Mouse (Mus musculus): ENCODE data around the gene Yipf7.

DNA sequence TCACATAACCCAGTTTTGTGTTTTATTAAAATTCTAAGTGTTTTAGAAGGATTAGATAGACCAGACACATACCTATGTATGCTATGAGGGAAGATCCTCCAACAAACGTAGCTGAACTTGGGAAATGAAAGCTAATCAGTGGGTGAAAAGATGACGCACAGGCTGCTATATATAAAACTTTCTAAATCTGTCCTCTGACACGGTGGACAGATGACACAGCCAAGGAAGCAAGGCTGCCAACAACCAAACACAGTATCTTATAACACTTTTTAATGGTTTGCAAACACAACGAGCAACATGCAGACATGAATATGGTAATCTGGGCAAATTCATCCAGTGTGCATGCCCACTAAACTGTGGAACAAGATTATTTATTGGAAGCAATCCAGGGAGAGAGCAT lies at the start of gene Yipf7:
- TF ChIP-seq CTCF (IDR thresholded peaks at IDR 0.05; ENCODE audit: low read depth, low read length) (no peak), POLR2A (IDR thresholded peaks at IDR 0.05; ENCODE audit: insufficient read depth, low read length) (no peak)

Measured in ES-Bruce4 (cell line).